Mouse (Mus musculus) liver, embryonic 16.5 days (tissue): ENCODE data around the gene Gm5751. TPM values are rescaled to one million over a fixed set of nuclear protein-coding genes. Genes with fewer than 3 reads are reported as not detected.
"Not testable (repeated sequence)": the region's sequence is repeated elsewhere in the genome, so short reads cannot be mapped to it uniquely, and the experiment has no call there.

Experiments used
- ATAC-seq: fragments of 200-750 bp; cut with Nextera tagmentation; 2 replicates; pipeline ENCODE4 v1.8.0; 2017; ENCODE audit warnings: low read depth, mild to moderate bottlenecking, moderate number of reproducible peaks, moderate library complexity
- H3K27ac ChIP-seq: fragments of 300-500 bp; sonication (generic); 2 replicates; pipeline ENCODE4 v1.5.1; 2014; ENCODE audit warnings: mild to moderate bottlenecking, low read length
- H3K27me3 ChIP-seq: fragments of 300-500 bp; sonication (generic); 2 replicates; pipeline ENCODE4 v1.6.1; 2014; ENCODE audit warnings: low read depth, low read length, mixed read lengths; ENCODE audit not compliant: control insufficient read depth, insufficient read depth
- H3K36me3 ChIP-seq: fragments of 300-500 bp; sonication (generic); 2 replicates; pipeline ENCODE4 v1.6.1; 2014; ENCODE audit warnings: mild to moderate bottlenecking; ENCODE audit not compliant: control insufficient read depth, insufficient read depth
- H3K4me1 ChIP-seq: fragments of 300-500 bp; sonication (generic); 2 replicates; pipeline ENCODE4 v1.6.1; 2014; ENCODE audit warnings: low read depth, low read length, mixed read lengths; ENCODE audit not compliant: control insufficient read depth
- H3K4me2 ChIP-seq: fragments of 300-500 bp; sonication (generic); 2 replicates; pipeline ENCODE4 v1.6.1; 2014; ENCODE audit warnings: low read depth, low read length, mixed read lengths
- H3K4me3 ChIP-seq: fragments of 300-500 bp; sonication (generic); 2 replicates; pipeline ENCODE4 v1.5.1; 2014; ENCODE audit warnings: low read depth, mild to moderate bottlenecking, low read length
- H3K9ac ChIP-seq: fragments of 300-500 bp; sonication (generic); 2 replicates; pipeline ENCODE4 v1.6.1; 2014; ENCODE audit warnings: low read depth, low read length
- H3K9me3 ChIP-seq: fragments of 300-500 bp; sonication (generic); replicated peaks from 2 replicates; pipeline ENCODE4 v1.6.1; 2016; ENCODE audit warnings: low read length; ENCODE audit not compliant: control insufficient read depth
- WGBS: fragments of 180-500 bp; shearing (Covaris S2); extraction: QIAGEN DNeasy Blood & Tissue Kit; methylation state at CpG from one replicate; pipeline ENCODE4 v1.1.7; 2014; ENCODE audit not compliant: insufficient replicate concordance; 5-methylcytosine and 5-hydroxymethylcytosine counted together
- polyA plus RNA-seq: library from polyadenylated mRNA; unstranded; fragments of >200 nt; fragmentation: Nextera tagmentation; extraction: Ambion mirVana; gene quantifications from 2 replicates; pipeline ENCODE4 v1.2.1, GENCODE M21; 2015

Gm5751 gene
- polyA plus RNA-seq, result not detected in 2 replicates

DNA sequence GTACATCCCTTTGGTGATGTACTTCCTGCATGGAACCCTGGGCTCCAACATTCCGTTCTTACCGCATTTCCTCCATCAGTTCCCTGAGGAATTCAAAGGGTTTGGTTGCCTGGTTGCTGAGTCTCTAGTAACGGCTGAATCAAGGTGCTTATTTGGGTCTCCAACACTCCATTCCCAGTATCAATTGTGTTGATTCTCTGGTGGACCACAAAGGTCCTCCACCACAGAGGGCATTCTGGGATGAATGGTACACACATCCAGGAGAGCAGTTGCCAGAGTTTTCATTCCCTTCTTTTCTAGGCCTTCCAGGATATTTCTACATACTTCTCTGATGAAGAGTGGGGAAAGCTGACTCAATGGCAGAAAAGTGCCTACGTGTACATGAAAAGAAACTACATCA is at the start of gene Gm5751:
Gene Gm5751, plus strand, starts transcription at position 301 of the 400 bp plus-strand sequence.
- 54% methylated on average over 3 of the region's 4 CpGs for WGBS
- H3K4me1 ChIP-seq, H3K4me2 ChIP-seq, H3K36me3 ChIP-seq, H3K4me3 ChIP-seq, H3K9ac ChIP-seq, H3K27ac ChIP-seq, H3K27me3 ChIP-seq, H3K9me3 ChIP-seq, ATAC-seq: not testable (repeated sequence)

DNA sequence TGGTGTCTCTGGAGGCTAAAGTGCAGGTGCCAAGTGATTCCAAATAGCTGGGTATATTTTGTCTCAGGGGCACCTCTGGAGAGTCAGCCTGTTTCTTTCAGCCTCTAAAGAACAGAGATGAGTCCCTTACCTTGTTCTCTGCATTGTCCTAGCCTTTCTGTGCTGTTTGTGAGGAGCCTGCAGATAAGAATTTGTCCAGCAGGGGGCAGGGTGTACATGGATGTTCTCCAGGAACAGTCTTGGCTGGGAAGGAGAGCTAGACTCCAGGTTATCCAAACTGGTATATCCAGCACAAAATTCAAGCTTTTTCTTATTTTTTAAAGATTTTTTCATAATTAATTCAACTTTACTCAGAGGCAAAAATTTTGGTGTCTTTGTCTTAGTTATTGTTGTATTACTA is 42.0 kb upstream of the Gm5751 start:
- Histone ChIP-seq H3K36me3 (no peaks in the 10 kb centered on the region), H3K4me2 (no peak overlapping the region), H3K9me3 (no peaks in the 10 kb centered on the region), H3K9ac (no peak overlapping the region), H3K27ac (no peak overlapping the region), H3K4me3 (no peak overlapping the region), H3K27me3 (no peaks in the 10 kb centered on the region), H3K4me1 (no peaks in the 10 kb centered on the region)
- no peak for ATAC-seq

- H3K4me2 ChIP-seq, result no peak within 1 kb of the TSS
- no peak within 1 kb of the TSS for H3K9ac ChIP-seq
- no peaks in the 10 kb centered on the region for H3K36me3 ChIP-seq
- no peak for ATAC-seq
- H3K4me3 ChIP-seq, result no peak within 1 kb of the TSS
- no peak within 1 kb of the TSS for H3K27ac ChIP-seq
- no peaks in the 10 kb centered on the region for H3K27me3 ChIP-seq
- H3K4me1 ChIP-seq, result no peaks in the 10 kb centered on the region
- WGBS, result 31% methylated on average over 1 of the region's 1 CpGs
- no peaks in the 10 kb centered on the region for H3K9me3 ChIP-seq
Measured at GRCm38 (mm10) chrX:8843694-8844093, 30.4 kb upstream of the Gm5751 start, which contains the start of gene Gm6592. Gene Gm6592, plus strand, starts transcription at chrX:8843994.

GRCm38 (mm10) chrX:8852486-8852885 is 21.6 kb upstream of the Gm5751 start:
- H3K9me3 ChIP-seq, result no peaks in the 10 kb centered on the region
- H3K27ac ChIP-seq, result no peak overlapping the region
- WGBS, result 76% methylated on average over 10 of the region's 10 CpGs
- H3K4me2 ChIP-seq, result no peak overlapping the region
- ATAC-seq, result no peak
- no peaks in the 10 kb centered on the region for H3K27me3 ChIP-seq
- no peak overlapping the region for H3K9ac ChIP-seq
- H3K4me3 ChIP-seq, result no peak overlapping the region
- no peaks in the 10 kb centered on the region for H3K36me3 ChIP-seq
- no peaks in the 10 kb centered on the region for H3K4me1 ChIP-seq

DNA sequence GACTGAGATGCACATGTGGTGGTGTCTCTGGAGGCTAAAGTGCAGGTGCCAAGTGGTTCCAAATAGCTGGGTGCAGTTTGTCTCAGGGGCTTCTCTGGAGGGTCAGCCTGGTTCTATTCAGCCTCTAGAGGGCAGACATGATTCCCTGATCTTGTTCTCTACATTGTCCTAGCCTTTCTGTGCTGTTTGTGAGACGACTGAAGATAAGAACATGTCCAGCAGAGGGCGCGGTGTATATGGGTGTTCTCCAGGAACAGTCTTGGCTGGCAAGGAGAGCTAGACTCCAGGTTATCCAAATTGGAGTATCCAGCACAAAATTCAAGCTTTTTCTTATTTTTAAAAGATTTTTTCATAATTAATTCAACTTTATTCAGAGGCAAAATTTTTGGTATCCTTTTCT is 9.7 kb upstream of the Gm5751 start:
- not testable (repeated sequence) for H3K9ac ChIP-seq, H3K27ac ChIP-seq, H3K4me2 ChIP-seq, H3K27me3 ChIP-seq, ATAC-seq, H3K4me1 ChIP-seq, H3K9me3 ChIP-seq, H3K4me3 ChIP-seq, H3K36me3 ChIP-seq
- 10% methylated on average over 3 of the region's 3 CpGs for WGBS

- no peak overlapping the region for H3K27ac ChIP-seq
- H3K27me3 ChIP-seq, result no peaks in the 10 kb centered on the region
Measured at GRCm38 (mm10) chrX:8884336-8884735, 10.3 kb downstream of the Gm5751 start.

DNA sequence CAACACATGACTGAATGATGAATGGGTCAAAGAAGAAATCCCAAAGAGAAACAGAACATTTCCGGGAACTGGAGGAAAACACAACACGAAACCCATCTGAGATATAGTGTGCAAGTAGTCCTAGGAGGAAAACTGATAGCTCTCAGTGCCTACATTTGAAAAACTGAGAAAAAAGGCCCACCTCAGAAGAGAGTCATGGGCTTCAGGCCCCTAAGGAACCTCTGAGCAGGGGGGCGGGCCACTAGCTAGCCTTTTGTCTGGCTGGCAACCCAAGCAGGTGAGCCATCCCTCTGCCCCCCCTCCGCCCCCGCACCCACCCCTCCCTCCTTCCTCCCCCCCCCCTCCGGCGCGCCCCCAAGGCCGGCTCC is 17.9 kb downstream of the Gm5751 start:
- H3K4me1 ChIP-seq, result no peaks in the 10 kb centered on the region
- peaks cover 26% of the 10 kb centered on the region for H3K27me3 ChIP-seq
- no peak for ATAC-seq
- 53% methylated on average over 4 of the region's 9 CpGs for WGBS
- no peak overlapping the region for H3K9ac ChIP-seq
- H3K27ac ChIP-seq, result no peak overlapping the region
- H3K4me2 ChIP-seq, result peak overlapping the region; percentile 49; the same call in 1 of the 2 replicates
- H3K4me3 ChIP-seq, result no peak overlapping the region; the same call in 1 of the 2 replicates
- H3K9me3 ChIP-seq, result no peaks in the 10 kb centered on the region
- no peaks in the 10 kb centered on the region for H3K36me3 ChIP-seq

More at GRCm38 (mm10) chrX:8884336-8884735, 10.3 kb downstream of the Gm5751 start:
- Histone ChIP-seq H3K9ac (no peak overlapping the region), H3K4me2 (no peak overlapping the region), H3K4me3 (no peak overlapping the region), H3K4me1 (no peaks in the 10 kb centered on the region), H3K36me3 (no peaks in the 10 kb centered on the region), H3K9me3 (no peaks in the 10 kb centered on the region)
- WGBS, result 46% methylated on average over 4 of the region's 4 CpGs
- no peak for ATAC-seq

DNA sequence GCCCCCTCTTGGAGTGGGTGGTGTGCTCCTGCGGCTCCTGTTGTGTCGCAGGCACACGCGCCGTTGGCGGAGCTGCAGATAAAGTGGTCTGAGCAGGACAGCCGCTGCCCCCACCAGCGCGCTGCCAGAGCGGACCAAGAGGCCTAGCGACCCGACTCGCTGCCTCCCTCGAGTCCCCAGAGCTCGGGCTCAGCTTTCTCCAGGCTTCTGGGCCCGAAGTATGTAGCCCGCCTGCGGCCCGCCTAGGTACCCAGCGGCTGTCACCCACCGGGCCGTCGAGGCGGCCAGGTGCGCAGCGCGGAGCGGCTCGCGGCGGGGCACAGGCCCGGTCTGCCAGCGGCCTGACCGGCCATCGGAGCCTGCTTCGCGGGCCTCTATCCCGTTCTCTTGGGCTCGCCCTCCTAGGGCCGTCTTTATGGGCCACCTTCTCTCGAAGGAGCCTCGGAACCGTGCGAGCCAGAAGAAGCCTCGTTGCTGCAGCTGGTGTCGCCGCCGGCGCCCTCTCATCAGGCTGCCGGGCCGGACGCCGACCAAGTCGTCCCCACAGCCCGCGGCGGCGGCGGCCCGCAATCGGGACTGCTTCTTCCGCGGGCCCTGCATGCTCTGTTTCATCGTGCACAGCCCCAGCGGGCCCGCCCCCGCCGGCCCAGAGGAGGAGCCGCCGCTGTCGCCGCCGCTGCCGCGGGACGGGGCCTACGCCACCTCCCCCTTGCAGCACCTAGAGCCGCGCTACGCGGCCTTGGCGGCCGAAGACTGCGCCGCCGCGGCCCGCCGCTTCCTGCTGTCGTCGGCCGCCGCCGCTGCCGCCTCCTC is 18.5 kb downstream of the Gm5751 start, which contains the start of gene B630019K06Rik:
Gene B630019K06Rik, plus strand, starts transcription at position 40 of the 813 bp plus-strand sequence.
- Histone ChIP-seq H3K4me3 (peak within 1 kb of the TSS; percentile 48), H3K4me2 (peak within 1 kb of the TSS; percentile 49), H3K36me3 (no peaks in the 10 kb centered on the region), H3K27me3 (peaks cover 26% of the 10 kb centered on the region), H3K9ac (no peak within 1 kb of the TSS), H3K9me3 (no peaks in the 10 kb centered on the region), H3K27ac (no peak within 1 kb of the TSS), H3K4me1 (no peaks in the 10 kb centered on the region)
- WGBS, result 19% methylated on average over 78 of the region's 95 CpGs
- ATAC-seq, result peak; percentile 86

- H3K27ac ChIP-seq, result no peak overlapping the region
- no peaks in the 10 kb centered on the region for H3K9me3 ChIP-seq
- peak overlapping the region; percentile 49 for H3K4me2 ChIP-seq
- no peak for ATAC-seq
- H3K4me3 ChIP-seq, result peak overlapping the region; percentile 48
- H3K27me3 ChIP-seq, result peaks cover 26% of the 10 kb centered on the region
- WGBS, result 15% methylated on average over 16 of the region's 42 CpGs
- H3K9ac ChIP-seq, result no peak overlapping the region
- no peaks in the 10 kb centered on the region for H3K4me1 ChIP-seq
- no peaks in the 10 kb centered on the region for H3K36me3 ChIP-seq
Measured at GRCm38 (mm10) chrX:8893182-8893651, 19.2 kb downstream of the Gm5751 start.
